Mouse (Mus musculus): ENCODE data around the gene Plbd1.

GRCm38 (mm10) chr6:136655786-136656185, 5.9 kb downstream of the Plbd1 start:
- no peak for TF ChIP-seq POLR2A (IDR thresholded peaks at IDR 0.05; ENCODE audit: low read depth, low read length)
- TF ChIP-seq CTCF (IDR thresholded peaks at IDR 0.05; ENCODE audit: extremely low read depth, insufficient read depth, insufficient read length, insufficient replicate concordance), result no peak

Data from spleen, adult 2 months (tissue).